ENCODE assay signal across 9 mouse cellular contexts in genomic region chr13:16761415-16761814, GRCm38 (mm10).
A peak's percentile ranks its signal among the peaks of the same experiment; 100 is the strongest.
DNase-seq lines count a peak whose midpoint lies in the region; ATAC-seq and TF ChIP-seq lines count a peak whose summit lies in the region.
"Had no signal": no experiment of that assay in that cellular context is flagged by ENCODE, and none has a peak within 500 bp of the region (broad histone marks: within the 10 kb centered on the region; RNA-seq: fewer than 3 reads in every experiment).

No protein-coding gene starts in this region.

- no peaks in the 10 kb centered on the region for H3K27me3 ChIP-seq in heart, embryonic 11.5 days (ENCODE audit: control insufficient read depth, insufficient read depth, low read length)
- H3K27me3 ChIP-seq in lung, postnatal 0 days (replicated peaks; ENCODE audit: insufficient read depth, low read length), result no peaks in the 10 kb centered on the region

- 56% methylated on average over 4 of the region's 4 CpGs for WGBS in heart, embryonic 11.5 days (ENCODE audit: insufficient replicate concordance)
- 50% methylated on average over 4 of the region's 4 CpGs for WGBS in lung, postnatal 0 days

- no peak overlapping the region for H3K27ac ChIP-seq in heart, embryonic 11.5 days (ENCODE audit: low read depth, low read length)
- H3K27ac ChIP-seq in lung, postnatal 0 days (ENCODE audit: low read length), result no peak overlapping the region

- ATAC-seq in heart, embryonic 11.5 days (replicated peaks; ENCODE audit: insufficient number of reproducible peaks, low FRiP score, low TSS enrichment), result no peak
- ATAC-seq in lung, postnatal 0 days, result peak; percentile 69

- H3K4me3 ChIP-seq in heart, embryonic 11.5 days (ENCODE audit: low read depth, low read length), result no peak overlapping the region
- H3K4me3 ChIP-seq in lung, postnatal 0 days (ENCODE audit: low read depth, low read length), result no peak overlapping the region

- H3K9me3 ChIP-seq in heart, embryonic 11.5 days (replicated peaks; ENCODE audit: control insufficient read depth, low read length), result no peaks in the 10 kb centered on the region
- H3K9me3 ChIP-seq in lung, postnatal 0 days (ENCODE audit: low read length), result no peaks in the 10 kb centered on the region

- TF ChIP-seq CTCF in lung, postnatal 0 days (IDR thresholded peaks at IDR 0.05), result no peak

- TF ChIP-seq EP300 in lung, postnatal 0 days (IDR thresholded peaks at IDR 0.05), result no peak

- H3K4me2 ChIP-seq in heart, embryonic 11.5 days, result no peak overlapping the region
- H3K4me2 ChIP-seq in lung, postnatal 0 days (replicated peaks; ENCODE audit: low read depth, low read length), result no peak overlapping the region

- no peak overlapping the region for H3K9ac ChIP-seq in heart, embryonic 11.5 days (ENCODE audit: low read depth, low read length)
- H3K9ac ChIP-seq in lung, postnatal 0 days (replicated peaks; ENCODE audit: low read depth), result no peak overlapping the region

- H3K4me1 ChIP-seq in heart, embryonic 11.5 days (ENCODE audit: control insufficient read depth, insufficient read depth, low read length), result no peaks in the 10 kb centered on the region
- H3K4me1 ChIP-seq in lung, postnatal 0 days (ENCODE audit: insufficient read depth, low read depth, low read length), result no peaks in the 10 kb centered on the region

- H3K36me3 ChIP-seq in heart, embryonic 11.5 days (ENCODE audit: control insufficient read depth, insufficient read depth, low read length), result no peaks in the 10 kb centered on the region
- H3K36me3 ChIP-seq in lung, postnatal 0 days (ENCODE audit: insufficient read depth, low read length), result no peaks in the 10 kb centered on the region

- peak; percentile 96 for DNase-seq in heart, adult 11 months
- DNase-seq in 3134 (ENCODE audit: extremely low read depth, insufficient read length, low spot score), result peak; percentile 58
- DNase-seq in ZHBTc4 (ENCODE audit: low read depth, low spot score), result peak; percentile 25
- DNase-seq in lung, postnatal 0 days (ENCODE audit: low spot score), result peak; percentile 55
- no peak for DNase-seq in c-Kit-positive CD71-positive TER-119-positive erythroid progenitor cells, embryonic 14.5 days (ENCODE audit: low spot score)
- DNase-seq in neural tube, embryonic 10.5 days (ENCODE audit: extremely low spot score, low spot score), result no peak
- no peak for DNase-seq in ovary, postnatal 36 days (ENCODE audit: low spot score)
- DNase-seq: cerebellum, adult 18-20 months had no signal

Comparison
In these comparisons a context has a peak if more than half of its experiments do, and no peak if none do; other contexts are left out.
1. DNase-seq: peak in heart, adult 11 months (single experiment), 3134 (single experiment), ZHBTc4 (single experiment) and lung, postnatal 0 days (single experiment); none in c-Kit-positive CD71-positive TER-119-positive erythroid progenitor cells, embryonic 14.5 days (single experiment), neural tube, embryonic 10.5 days (single experiment) and ovary, postnatal 36 days (single experiment).